Mouse (Mus musculus): ENCODE results near the gene Met. TPM values are rescaled to one million over a fixed set of nuclear protein-coding genes. Genes with fewer than 3 reads are reported as not detected.

Met gene
- total RNA-seq (2023) = 9.5 and 14.7 TPM in 2 replicates

DNA sequence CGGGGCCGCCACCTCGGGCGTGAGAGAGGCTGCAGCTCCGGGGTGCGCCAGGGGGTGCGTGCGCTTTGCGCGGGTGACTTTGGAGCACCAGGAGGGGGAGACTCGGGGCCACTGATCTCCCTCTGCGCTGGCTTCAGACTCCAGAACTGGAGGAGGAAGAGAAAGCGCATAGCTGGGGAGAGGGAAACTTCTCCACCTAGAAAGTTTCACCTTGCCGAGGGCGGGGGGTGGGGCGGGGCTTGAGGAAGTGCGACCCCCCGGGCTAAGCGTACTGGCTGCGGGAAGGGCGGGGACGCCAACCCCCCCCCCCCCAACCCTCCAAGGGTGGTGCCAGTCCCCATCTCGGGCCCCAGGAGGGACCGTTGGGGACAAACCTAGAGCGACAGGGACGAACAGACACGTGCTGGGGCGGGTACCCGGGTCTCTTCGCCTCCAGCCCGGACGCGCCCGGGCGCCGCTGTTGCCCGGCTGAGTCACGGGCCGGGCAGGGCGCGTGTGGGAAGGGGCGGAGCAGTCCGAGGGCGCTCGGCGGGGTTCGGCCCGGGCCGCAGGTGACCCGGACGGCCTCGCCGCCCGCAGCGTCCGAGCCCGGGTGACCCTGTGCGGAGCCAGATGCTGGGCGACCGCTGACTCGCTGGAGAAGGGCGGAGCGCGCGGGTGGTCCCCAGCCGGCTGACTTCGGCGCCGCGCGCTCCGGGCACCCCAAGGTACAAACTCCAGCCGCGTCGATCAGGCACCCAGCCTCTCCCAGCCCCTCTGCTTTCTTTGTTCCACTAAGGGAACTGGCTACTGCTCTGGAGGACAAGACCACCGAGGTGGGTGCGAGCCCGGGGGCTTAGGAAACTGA, at the start of gene Met:
Gene Met, plus strand, starts transcription at position 367 of the 847 bp plus-strand sequence.

Other genes with a start within 250 kb of the Met start
- gene Cav2, start 182.6 kb upstream of the Met start, total RNA-seq (2023) = 1.7 and 3.1 TPM in 2 replicates
- not detected in 2 replicates for gene Cav1, start 157.5 kb upstream of the Met start, total RNA-seq (2023)
- gene Capza2, start 172.4 kb downstream of the Met start, total RNA-seq (2023) = 214 and 256 TPM in 2 replicates
- 5.9 and 10.0 TPM in 2 replicates for gene St7, start 229.1 kb downstream of the Met start, total RNA-seq (2023)